Mouse (Mus musculus) MEL (cell line): Measurements from ENCODE around the gene Ran.

ENCODE experiments used
- CTCF ChIP-seq, 3 experiments: IDR thresholded peaks in 2 of 3; conservative IDR thresholded peaks in 1 of 3; 2 replicates each; pipeline ENCODE4 v1.5.1; 2011 to 2012; ENCODE audit warnings: low read length in 3 of 3, low read depth in 2 of 3, mild to moderate bottlenecking in 2 of 3, improper control_type of control experiment in 1 of 3, inconsistent platforms in 1 of 3, mixed read lengths in 1 of 3, moderate library complexity in 1 of 3; ENCODE audit not compliant: control insufficient read depth in 1 of 3, insufficient read depth in 1 of 3, poor library complexity in 1 of 3, severe bottlenecking in 1 of 3
- EP300 ChIP-seq, 2 experiments: IDR thresholded peaks; 2 replicates each; pipeline ENCODE4 v1.6.1; 2011; ENCODE audit warnings: improper control_type of control experiment in 2 of 2, low read length in 2 of 2, low read depth in 1 of 2, mild to moderate bottlenecking in 1 of 2
- NELFE ChIP-seq: IDR thresholded peaks from 2 replicates; pipeline ENCODE4 v1.6.1; 2011; ENCODE audit warnings: low read depth, low read length, improper control_type of control experiment
- POLR2A ChIP-seq, 2 experiments: IDR thresholded peaks; 2 replicates each; pipeline ENCODE4 v1.6.1; 2011 to 2012; ENCODE audit warnings: low read length in 2 of 2, mild to moderate bottlenecking in 2 of 2, control low read depth in 1 of 2, improper control_type of control experiment in 1 of 2, low read depth in 1 of 2, moderate library complexity in 1 of 2; ENCODE audit not compliant: control insufficient read depth in 1 of 2, insufficient read depth in 1 of 2, poor library complexity in 1 of 2
- SMC3 ChIP-seq: IDR thresholded peaks from 2 replicates; pipeline ENCODE4 v1.6.1; 2011; ENCODE audit warnings: low read depth, low read length, improper control_type of control experiment
- TAL1 ChIP-seq: IDR thresholded peaks from 2 replicates; pipeline ENCODE4 v1.6.1; 2012; ENCODE audit warnings: mild to moderate bottlenecking, inconsistent platforms, low read length, moderate library complexity, mixed read lengths
- ZNF384 ChIP-seq: IDR thresholded peaks from 2 replicates; pipeline ENCODE4 v1.6.1; 2012; ENCODE audit warnings: low read depth, mild to moderate bottlenecking, inconsistent platforms, low read length, improper control_type of control experiment

GRCm38 (mm10) chr5:129037739-129038138, 17.9 kb downstream of the Ran start:
- TF ChIP-seq CTCF (IDR thresholded peaks at IDR 0.05 in 2 of 3, conservative IDR thresholded peaks at IDR 0.05 in 1 of 3; ENCODE audit: control insufficient read depth in 1 of 3, insufficient read depth in 1 of 3, low read depth in 2 of 3, low read length in 3 of 3, poor library complexity in 1 of 3, severe bottlenecking in 1 of 3) (no peak), POLR2A (IDR thresholded peaks at IDR 0.05; ENCODE audit: control insufficient read depth in 1 of 2, insufficient read depth in 1 of 2, low read depth in 1 of 2, low read length in 2 of 2, poor library complexity in 1 of 2) (no peak), SMC3 (no peak), TAL1 (no peak), NELFE (no peak), ZNF384 (no peak), EP300 (IDR thresholded peaks at IDR 0.05; ENCODE audit: low read depth in 1 of 2, low read length in 2 of 2) (no peak)
